ENCODE assay signal across 22 mouse cellular contexts in the genomic region with DNA sequence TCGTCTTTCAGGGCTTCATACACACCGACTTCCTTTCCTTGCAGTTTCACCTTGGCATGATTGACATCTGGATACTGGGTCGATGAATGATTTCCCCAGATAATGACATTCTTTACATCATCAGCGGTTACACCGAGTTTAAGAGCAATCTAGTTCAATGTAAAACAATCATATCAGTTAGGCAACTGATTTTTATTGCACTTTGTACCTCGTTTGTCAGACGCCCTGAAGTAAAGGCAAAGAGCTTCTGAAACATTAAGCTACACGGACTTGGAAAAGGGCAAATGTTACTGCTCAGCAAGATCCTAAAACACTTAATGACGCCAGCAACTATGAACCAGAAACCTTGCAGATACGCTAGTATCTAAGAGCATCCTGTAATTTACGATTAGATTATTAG. TPM values are rescaled to one million over a fixed set of nuclear protein-coding genes. Genes with fewer than 3 reads are reported as not detected.
DNase-seq lines count a peak whose midpoint lies in the region; ATAC-seq and TF ChIP-seq lines count a peak whose summit lies in the region.
"Had no signal": no experiment of that assay in that cellular context is flagged by ENCODE, and none has a peak within 500 bp of the region (broad histone marks: within the 10 kb centered on the region; RNA-seq: fewer than 3 reads in every experiment).

No protein-coding gene starts in this region.

- H3K4me3 ChIP-seq in intestine, embryonic 15.5 days (replicated peaks), result no peak overlapping the region
- no peak overlapping the region for H3K4me3 ChIP-seq in intestine, embryonic 16.5 days (ENCODE audit: low read length)
- no peak overlapping the region for H3K4me3 ChIP-seq in intestine, postnatal 0 days (ENCODE audit: low read depth, low read length)
- no peak overlapping the region for H3K4me3 ChIP-seq in small intestine, adult 2 months (ENCODE audit: low read depth, low read length)
- no peak overlapping the region for H3K4me3 ChIP-seq in kidney, adult 2 months (ENCODE audit: insufficient read depth, low read depth, low read length)

- no peak overlapping the region for H3K9ac ChIP-seq in intestine, embryonic 15.5 days
- H3K9ac ChIP-seq in intestine, embryonic 16.5 days (ENCODE audit: low read depth, low read length), result no peak overlapping the region
- H3K9ac ChIP-seq in intestine, postnatal 0 days (ENCODE audit: low read depth, low read length), result no peak overlapping the region

- no peak for TF ChIP-seq POLR2A in small intestine, adult 2 months (IDR thresholded peaks at IDR 0.05; ENCODE audit: low read depth, low read length)
- no peak for TF ChIP-seq POLR2A in kidney, adult 2 months (IDR thresholded peaks at IDR 0.05; ENCODE audit: low read depth, low read length)

- H3K9me3 ChIP-seq in intestine, embryonic 15.5 days, result no peaks in the 10 kb centered on the region
- no peaks in the 10 kb centered on the region for H3K9me3 ChIP-seq in intestine, embryonic 16.5 days (ENCODE audit: control insufficient read depth, low read length)
- H3K9me3 ChIP-seq in intestine, postnatal 0 days (ENCODE audit: control insufficient read depth), result no peaks in the 10 kb centered on the region
- H3K9me3 ChIP-seq: G1E had no signal

- peaks cover 22% of the 10 kb centered on the region for H3K36me3 ChIP-seq in intestine, embryonic 15.5 days
- H3K36me3 ChIP-seq in intestine, embryonic 16.5 days (ENCODE audit: control insufficient read depth, insufficient read depth, low read length), result peaks cover 22% of the 10 kb centered on the region
- peaks cover 38% of the 10 kb centered on the region for H3K36me3 ChIP-seq in intestine, postnatal 0 days (ENCODE audit: control insufficient read depth, insufficient read depth)
- peaks cover 51% of the 10 kb centered on the region for H3K36me3 ChIP-seq in small intestine, adult 2 months (ENCODE audit: control insufficient read depth, insufficient read depth, low read length)
- peaks cover 21% of the 10 kb centered on the region for H3K36me3 ChIP-seq in kidney, adult 2 months (ENCODE audit: control insufficient read depth, insufficient read depth, low read length)

- peak; percentile 70 for ATAC-seq in intestine, embryonic 15.5 days
- ATAC-seq in intestine, embryonic 16.5 days, result peak; percentile 82
- peak; percentile 79 for ATAC-seq in intestine, postnatal 0 days
- ATAC-seq: activated CD4-positive, CD25-positive, alpha-beta regulatory T cell, adult 4 months; CD4-positive, CD25-positive, alpha-beta regulatory T cell, adult 4 months; Patski had no signal

- H3K4me2 ChIP-seq in intestine, embryonic 15.5 days (replicated peaks), result no peak overlapping the region
- no peak overlapping the region for H3K4me2 ChIP-seq in intestine, embryonic 16.5 days (ENCODE audit: low read depth, low read length)
- H3K4me2 ChIP-seq in intestine, postnatal 0 days (replicated peaks; ENCODE audit: low read depth), result no peak overlapping the region

- no peak overlapping the region for H3K27ac ChIP-seq in intestine, embryonic 15.5 days
- H3K27ac ChIP-seq in intestine, embryonic 16.5 days (ENCODE audit: low read length), result no peak overlapping the region
- no peak overlapping the region for H3K27ac ChIP-seq in intestine, postnatal 0 days (ENCODE audit: low read depth, low read length)
- H3K27ac ChIP-seq in small intestine, adult 2 months (ENCODE audit: insufficient read depth, low read depth, low read length), result 0 out of 2 replicates have a peak overlapping the region, but pooled peaks have one; percentile 7
- no peak overlapping the region for H3K27ac ChIP-seq in kidney, adult 2 months (ENCODE audit: insufficient read depth, low read depth, low read length)

- DNase-seq in kidney, adult 2 months, result no peak
- no peak for DNase-seq in right cerebral cortex, adult 18-20 months
- DNase-seq in layer of hippocampus, postnatal 25 days (ENCODE audit: extremely low spot score in 1 of 2, low spot score in 1 of 2), result no peak
- no peak for DNase-seq in left cerebral cortex, adult 11 months (ENCODE audit: low spot score)
- DNase-seq: adrenal gland, adult 2 months; adrenal gland, adult 8-10 months; adrenal gland, postnatal 10 days; adrenal gland, postnatal 14 days; adrenal gland, postnatal 25 days; adrenal gland, postnatal 36 days; B cell, adult 2 months; cerebellum, adult 11 months; cerebellum, adult 11-12 months had no signal

- H3K4me1 ChIP-seq in intestine, embryonic 15.5 days (replicated peaks), result no peaks in the 10 kb centered on the region
- peaks cover 3% of the 10 kb centered on the region; the same call in 1 of the 2 replicates for H3K4me1 ChIP-seq in intestine, embryonic 16.5 days (ENCODE audit: control insufficient read depth, insufficient read depth, low read length)
- H3K4me1 ChIP-seq in intestine, postnatal 0 days (replicated peaks; ENCODE audit: control insufficient read depth, insufficient read depth, low read length), result no peaks in the 10 kb centered on the region
- peaks cover 15% of the 10 kb centered on the region for H3K4me1 ChIP-seq in small intestine, adult 2 months (ENCODE audit: control insufficient read depth, insufficient read depth, insufficient read length, low read length)
- peaks cover 12% of the 10 kb centered on the region; the same call in 1 of the 2 replicates for H3K4me1 ChIP-seq in kidney, adult 2 months (ENCODE audit: control insufficient read depth, insufficient read depth, low read length)

- no peak for TF ChIP-seq CTCF in intestine, postnatal 0 days (IDR thresholded peaks at IDR 0.05; ENCODE audit: low read depth)
- no peak for TF ChIP-seq CTCF in small intestine, adult 2 months (IDR thresholded peaks at IDR 0.05; ENCODE audit: extremely low read depth, insufficient read length, insufficient replicate concordance, low read depth, low read length)
- TF ChIP-seq CTCF in kidney, adult 2 months (conservative IDR thresholded peaks at IDR 0.05; ENCODE audit: insufficient read depth, insufficient read length, low read depth, low read length), result no peak

- 60% methylated on average over 11 of the region's 11 CpGs for WGBS in intestine, embryonic 15.5 days
- 57% methylated on average over 11 of the region's 11 CpGs for WGBS in intestine, embryonic 16.5 days
- WGBS in intestine, postnatal 0 days, result 36% methylated on average over 11 of the region's 11 CpGs
- 28% methylated on average over 11 of the region's 11 CpGs for WGBS in small intestine, adult 2 months
- WGBS in kidney, adult 2 months, result 48% methylated on average over 11 of the region's 11 CpGs

- H3K27me3 ChIP-seq in intestine, embryonic 15.5 days (replicated peaks), result no peaks in the 10 kb centered on the region
- no peaks in the 10 kb centered on the region for H3K27me3 ChIP-seq in intestine, embryonic 16.5 days (replicated peaks; ENCODE audit: control insufficient read depth, insufficient read depth, low read length)
- no peaks in the 10 kb centered on the region for H3K27me3 ChIP-seq in intestine, postnatal 0 days (replicated peaks; ENCODE audit: control insufficient read depth, insufficient read depth, low read length)
- H3K27me3 ChIP-seq in small intestine, adult 2 months (ENCODE audit: control insufficient read depth, insufficient read depth, low read length), result no peaks in the 10 kb centered on the region
- H3K27me3 ChIP-seq in kidney, adult 2 months (replicated peaks; ENCODE audit: control insufficient read depth, insufficient read depth, low read length), result no peaks in the 10 kb centered on the region
- H3K27me3 ChIP-seq: CH12.LX, Patski had no signal

RNA-seq across cellular contexts. Expression of gene Wdpcp, which starts 12.3 kb away (rescaled TPM):
- 6.1 and 7.2 TPM in 2 replicates for polyA plus RNA-seq in intestine, embryonic 15.5 days (2015; fragmentation: Nextera tagmentation; extraction: Ambion mirVana)
- polyA plus RNA-seq in intestine, embryonic 16.5 days (2015; fragmentation: Nextera tagmentation; extraction: Ambion mirVana), result 4.4 and 5.7 TPM in 2 replicates
- polyA plus RNA-seq in intestine, postnatal 0 days (2015; fragmentation: Nextera tagmentation; extraction: Ambion mirVana), result 1.4 and 2.8 TPM in 2 replicates
- polyA plus RNA-seq in small intestine, adult 2 months (2012; rRNA removed), result 1.1 and 1.5 TPM in 2 replicates
- polyA plus RNA-seq in kidney, adult 2 months (2012; rRNA removed), result 7.6 and 8.3 TPM in 2 replicates
- total RNA-seq in layer of hippocampus, postnatal 25 days (2021), result 10 to 100 TPM; 10.9 to 13.1 TPM

RNA-seq across cellular contexts. Expression of gene Mdh1, which starts 12.4 kb away (rescaled TPM):
- 556 and 583 TPM in 2 replicates for polyA plus RNA-seq in intestine, embryonic 15.5 days (2015; fragmentation: Nextera tagmentation; extraction: Ambion mirVana)
- polyA plus RNA-seq in intestine, embryonic 16.5 days (2015; fragmentation: Nextera tagmentation; extraction: Ambion mirVana), result 709 and 759 TPM in 2 replicates
- polyA plus RNA-seq in intestine, postnatal 0 days (2015; fragmentation: Nextera tagmentation; extraction: Ambion mirVana), result 779 and 782 TPM in 2 replicates
- 91.2 and 261 TPM in 2 replicates for polyA plus RNA-seq in small intestine, adult 2 months (2012; rRNA removed)
- polyA plus RNA-seq in kidney, adult 2 months (2012; rRNA removed), result 970 and 1,136 TPM in 2 replicates
- 100 to 1,000 TPM; 669 to 698 TPM for total RNA-seq in layer of hippocampus, postnatal 25 days (2021)
